Mouse (Mus musculus): Measurements from ENCODE around the gene Csad. TPM values are rescaled to one million over a fixed set of nuclear protein-coding genes. Genes with fewer than 3 reads are reported as not detected.
"Not testable (repeated sequence)": the region's sequence is repeated elsewhere in the genome, so short reads cannot be mapped to it uniquely, and the experiment has no call there.

The Csad gene
- polyA plus RNA-seq, 1 experiment: 0.97 TPM

DNA sequence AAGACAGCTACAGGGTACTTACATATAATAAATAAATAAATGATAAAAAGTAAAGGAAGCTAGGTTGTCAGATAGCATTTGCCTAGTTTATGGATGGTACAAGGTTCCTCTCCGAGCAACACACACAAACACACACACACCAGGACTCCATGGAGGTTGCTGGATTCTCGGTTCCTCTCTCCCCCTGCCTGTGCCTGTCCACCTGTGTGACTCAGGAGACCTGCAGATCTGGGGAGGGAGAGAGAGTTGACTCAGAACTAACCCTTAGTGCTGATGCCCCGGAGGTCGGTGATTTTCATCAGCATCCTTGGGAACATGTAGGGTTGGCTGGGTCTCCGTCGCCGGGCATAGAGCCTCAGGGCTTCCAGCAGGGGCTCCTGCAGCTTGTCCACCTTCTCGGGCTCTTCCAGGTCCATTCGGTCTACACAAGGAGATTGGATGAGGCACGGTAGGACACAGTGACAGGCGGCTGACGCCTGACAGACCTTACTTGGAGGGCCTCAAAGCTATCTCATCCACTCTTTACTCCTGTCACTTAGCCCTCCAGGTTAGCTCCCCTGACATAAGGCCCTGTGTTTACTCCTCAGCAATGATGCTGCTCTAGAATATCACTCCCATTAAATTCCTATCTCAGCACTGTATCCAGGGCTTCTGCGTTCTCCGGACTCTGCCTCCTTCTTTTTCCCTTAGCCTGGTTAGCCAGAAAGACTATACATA lies 34.2 kb upstream of the Csad start:
- peaks cover 40% of the 10 kb centered on the region for H3K27me3 ChIP-seq (ENCODE audit: control insufficient read depth)
- H3K4me3 ChIP-seq (replicated peaks): no peak overlapping the region
- peaks cover 17% of the 10 kb centered on the region for H3K4me1 ChIP-seq (ENCODE audit: control insufficient read depth)
- TF ChIP-seq TAL1 (IDR thresholded peaks at IDR 0.05; ENCODE audit: low read length) (no peak), GATA1 (IDR thresholded peaks at IDR 0.05; ENCODE audit: low read length) (no peak)
- no peaks in the 10 kb centered on the region for H3K9me3 ChIP-seq (ENCODE audit: control insufficient read depth, low read length)
- H3K36me3 ChIP-seq (ENCODE audit: control insufficient read depth): no peaks in the 10 kb centered on the region

DNA sequence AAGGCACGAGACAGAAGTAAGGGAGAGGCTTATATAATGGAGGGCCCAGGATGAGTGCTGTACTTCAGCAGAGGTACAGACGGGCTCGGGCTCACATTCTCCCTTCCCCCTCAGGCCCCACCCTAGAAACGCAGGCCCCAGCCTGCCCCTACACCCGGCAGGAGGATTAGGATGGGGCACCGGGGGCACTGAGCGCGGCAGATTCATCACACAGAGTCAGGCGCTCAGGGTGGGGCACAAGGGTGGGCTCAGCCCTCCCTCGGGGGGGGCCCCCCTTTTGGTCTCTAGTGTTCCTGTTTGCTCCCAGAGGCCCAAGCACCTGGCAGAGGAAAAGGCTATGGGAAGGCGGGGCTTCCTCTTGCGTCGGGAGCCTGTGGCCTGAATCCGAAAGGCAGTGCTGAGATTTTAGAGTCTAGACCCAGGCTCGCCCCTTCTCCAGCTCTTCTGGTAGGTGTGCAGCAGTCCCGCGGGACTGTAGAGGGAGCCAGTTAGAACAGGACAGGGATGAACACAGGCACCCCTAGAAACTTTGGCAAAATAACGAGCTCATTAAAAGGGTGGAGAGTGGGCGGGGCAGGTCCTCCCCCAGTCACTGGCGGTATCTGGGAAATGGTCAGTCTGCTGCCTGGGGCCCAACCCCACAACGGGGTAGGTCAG lies 31.0 kb upstream of the Csad start:
- H3K36me3 ChIP-seq (ENCODE audit: control insufficient read depth): no peaks in the 10 kb centered on the region
- TF ChIP-seq TAL1 (IDR thresholded peaks at IDR 0.05; ENCODE audit: low read length) (no peak), GATA1 (IDR thresholded peaks at IDR 0.05; ENCODE audit: low read length) (no peak)
- H3K9me3 ChIP-seq (ENCODE audit: control insufficient read depth, low read length): no peaks in the 10 kb centered on the region
- peaks cover 10% of the 10 kb centered on the region for H3K27me3 ChIP-seq (ENCODE audit: control insufficient read depth)
- peaks cover 43% of the 10 kb centered on the region for H3K4me1 ChIP-seq (ENCODE audit: control insufficient read depth)
- no peak overlapping the region for H3K4me3 ChIP-seq (replicated peaks)

DNA sequence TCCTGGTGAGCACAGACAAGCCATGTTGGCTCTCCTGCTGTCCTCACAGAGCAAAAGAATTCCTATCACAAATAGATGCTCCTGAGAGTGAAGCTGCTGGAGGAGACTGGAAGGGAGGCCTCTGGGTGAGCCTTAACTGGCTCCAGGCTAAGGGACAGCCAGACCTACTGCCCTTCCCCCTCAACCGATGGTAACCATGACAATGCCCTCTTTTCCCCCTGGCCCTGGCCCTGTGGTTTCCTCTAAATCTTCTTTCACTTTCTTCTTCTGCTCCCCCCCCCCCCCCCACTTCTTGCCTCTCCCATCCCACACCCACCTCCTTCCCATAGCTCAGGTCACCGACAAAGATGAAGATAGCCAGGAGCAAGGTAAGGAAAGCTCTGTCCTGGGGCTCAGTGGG lies 29.4 kb upstream of the Csad start:
- TF ChIP-seq TAL1 (IDR thresholded peaks at IDR 0.05; ENCODE audit: low read length): no peak
- no peak for TF ChIP-seq GATA1 (IDR thresholded peaks at IDR 0.05; ENCODE audit: low read length)
- H3K4me1 ChIP-seq (ENCODE audit: control insufficient read depth): peaks cover 44% of the 10 kb centered on the region
- no peaks in the 10 kb centered on the region; the same call in 1 of the 2 replicates for H3K27me3 ChIP-seq (ENCODE audit: control insufficient read depth)
- H3K36me3 ChIP-seq (ENCODE audit: control insufficient read depth): no peaks in the 10 kb centered on the region
- no peaks in the 10 kb centered on the region for H3K9me3 ChIP-seq (ENCODE audit: control insufficient read depth, low read length)
- no peak overlapping the region for H3K4me3 ChIP-seq (replicated peaks)

DNA sequence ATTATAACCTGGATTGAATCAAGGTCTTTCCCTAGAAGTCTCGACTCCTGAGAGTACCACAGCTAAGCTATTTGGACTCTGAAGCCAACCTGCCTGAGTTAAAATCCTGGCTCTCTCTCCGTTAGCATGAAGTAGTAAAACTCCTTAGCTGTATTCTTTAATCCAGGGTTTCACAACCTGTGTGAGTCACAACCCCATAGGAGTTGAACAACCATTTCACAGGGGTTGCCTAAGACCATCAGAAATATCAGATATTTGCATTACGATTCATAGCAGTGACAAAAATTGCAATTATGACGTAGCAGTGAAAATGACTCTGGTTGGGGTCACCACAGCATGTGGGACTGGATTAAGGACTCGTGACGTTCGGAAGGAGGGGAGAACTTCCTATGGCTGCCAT lies 28.2 kb upstream of the Csad start:
- Histone ChIP-seq H3K4me3 (replicated peaks) (no peak overlapping the region), H3K27me3 (ENCODE audit: control insufficient read depth) (no peaks in the 10 kb centered on the region; the same call in 1 of the 2 replicates), H3K9me3 (ENCODE audit: control insufficient read depth, low read length) (no peaks in the 10 kb centered on the region), H3K4me1 (ENCODE audit: control insufficient read depth) (peaks cover 44% of the 10 kb centered on the region), H3K36me3 (ENCODE audit: control insufficient read depth) (no peaks in the 10 kb centered on the region)
- no peak for TF ChIP-seq GATA1 (IDR thresholded peaks at IDR 0.05; ENCODE audit: low read length)
- no peak for TF ChIP-seq TAL1 (IDR thresholded peaks at IDR 0.05; ENCODE audit: low read length)

DNA sequence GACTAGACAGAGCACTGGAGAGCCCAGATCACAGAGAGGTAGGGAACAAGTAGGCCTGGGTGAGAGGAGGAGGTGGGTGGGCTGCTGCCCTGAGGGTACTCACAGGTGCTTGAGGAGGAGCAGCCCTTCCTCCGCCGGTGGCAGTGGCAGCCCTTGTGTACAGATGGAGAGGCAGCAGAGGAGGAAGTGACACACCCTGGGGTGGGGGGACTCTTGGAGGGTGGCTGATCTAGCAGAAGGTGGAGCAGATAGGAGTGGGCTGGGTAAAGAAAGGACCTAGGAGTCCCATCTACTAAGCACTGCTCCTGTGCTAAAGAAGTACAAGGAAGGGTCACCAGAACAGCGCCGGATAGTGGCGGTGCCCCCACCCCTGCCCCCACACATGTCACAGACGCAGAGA lies 27.2 kb upstream of the Csad start, which contains the start of gene Itgb7:
Gene Itgb7, minus strand, starts transcription at position 197 of the 400 bp plus-strand sequence.
- Histone ChIP-seq H3K9me3 (ENCODE audit: control insufficient read depth, low read length) (no peaks in the 10 kb centered on the region), H3K4me3 (replicated peaks) (peak within 1 kb of the TSS; percentile 58), H3K36me3 (ENCODE audit: control insufficient read depth) (no peaks in the 10 kb centered on the region), H3K27me3 (ENCODE audit: control insufficient read depth) (no peaks in the 10 kb centered on the region; the same call in 1 of the 2 replicates), H3K4me1 (ENCODE audit: control insufficient read depth) (peaks cover 51% of the 10 kb centered on the region)
- no peak for TF ChIP-seq GATA1 (IDR thresholded peaks at IDR 0.05; ENCODE audit: low read length)
- no peak for TF ChIP-seq TAL1 (IDR thresholded peaks at IDR 0.05; ENCODE audit: low read length)

DNA sequence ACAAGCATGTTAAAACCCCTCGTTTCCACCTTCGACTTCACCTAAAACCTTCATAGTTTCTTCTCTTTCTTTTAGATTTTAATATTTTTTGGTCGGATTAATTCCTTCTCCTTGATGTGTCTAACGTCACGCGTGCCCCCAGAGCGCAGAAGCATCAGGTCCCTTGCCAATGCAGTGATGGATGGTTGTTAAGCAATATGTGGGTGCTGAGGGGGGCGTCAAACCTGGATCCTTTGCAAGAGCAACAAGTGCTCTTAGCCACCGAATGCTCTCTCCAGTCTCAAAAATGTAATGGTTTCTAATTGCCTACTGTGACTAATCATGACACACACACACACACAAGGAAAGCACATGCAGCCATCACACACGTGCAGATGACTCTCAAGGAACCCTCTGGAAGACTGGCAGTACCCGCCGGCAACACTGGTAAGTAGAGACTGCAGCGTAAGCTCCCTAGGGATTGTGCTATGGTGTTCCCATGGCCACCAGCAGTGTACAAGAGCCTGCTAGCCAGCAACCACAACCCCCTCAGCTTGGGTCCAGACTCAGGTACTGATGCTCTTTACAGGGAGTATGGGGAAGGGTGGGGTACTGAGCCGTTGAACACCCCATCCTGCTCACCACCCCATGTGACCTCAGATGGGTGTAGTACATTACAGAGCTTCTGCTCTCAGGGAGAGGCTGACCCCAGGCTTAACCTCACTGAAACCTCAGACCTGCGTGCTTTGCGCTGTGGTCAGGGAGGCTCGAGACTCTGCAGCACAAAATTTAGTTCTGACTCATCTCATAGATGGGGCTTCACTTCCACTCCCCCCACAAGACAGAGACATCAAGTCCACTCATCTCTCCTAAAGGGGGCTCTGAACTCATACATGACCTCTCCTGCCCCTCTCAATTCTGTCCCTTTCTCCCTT lies 26.1 kb upstream of the Csad start:
- Histone ChIP-seq H3K36me3 (ENCODE audit: control insufficient read depth) (no peaks in the 10 kb centered on the region), H3K9me3 (ENCODE audit: control insufficient read depth, low read length) (0 out of 2 replicates have a peak, but pooled peaks cover 3% of the 10 kb centered on the region), H3K4me1 (ENCODE audit: control insufficient read depth) (peaks cover 55% of the 10 kb centered on the region), H3K4me3 (replicated peaks) (peak overlapping the region; percentile 58), H3K27me3 (ENCODE audit: control insufficient read depth) (no peaks in the 10 kb centered on the region; the same call in 1 of the 2 replicates)
- TF ChIP-seq TAL1 (IDR thresholded peaks at IDR 0.05; ENCODE audit: low read length): no peak
- TF ChIP-seq GATA1 (IDR thresholded peaks at IDR 0.05; ENCODE audit: low read length): no peak

DNA sequence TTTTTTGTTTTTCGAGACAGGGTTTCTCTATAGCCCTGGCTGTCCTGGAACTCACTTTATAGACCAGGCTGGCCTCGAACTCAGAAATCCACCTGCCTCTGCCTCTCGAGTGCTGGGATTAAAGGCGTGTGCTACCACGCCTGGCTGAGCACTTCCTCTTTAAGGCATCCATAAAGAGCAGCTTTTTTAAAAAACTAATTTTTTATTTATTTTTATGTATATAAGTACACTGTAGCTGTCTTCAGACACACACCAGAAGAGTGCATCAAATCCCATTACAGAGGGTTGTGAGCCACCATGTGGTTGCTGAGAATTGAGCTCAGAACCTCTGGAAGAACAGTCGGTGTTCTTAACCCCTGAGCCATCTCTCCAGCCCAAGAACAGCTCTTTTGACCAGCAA lies 21.1 kb upstream of the Csad start:
- not testable (repeated sequence) for H3K9me3 ChIP-seq (ENCODE audit: control insufficient read depth, low read length); H3K4me3 ChIP-seq (replicated peaks); H3K36me3 ChIP-seq (ENCODE audit: control insufficient read depth)
- Histone ChIP-seq H3K4me1 (ENCODE audit: control insufficient read depth) (peaks cover 31% of the 10 kb centered on the region), H3K27me3 (ENCODE audit: control insufficient read depth) (peaks cover 34% of the 10 kb centered on the region)

DNA sequence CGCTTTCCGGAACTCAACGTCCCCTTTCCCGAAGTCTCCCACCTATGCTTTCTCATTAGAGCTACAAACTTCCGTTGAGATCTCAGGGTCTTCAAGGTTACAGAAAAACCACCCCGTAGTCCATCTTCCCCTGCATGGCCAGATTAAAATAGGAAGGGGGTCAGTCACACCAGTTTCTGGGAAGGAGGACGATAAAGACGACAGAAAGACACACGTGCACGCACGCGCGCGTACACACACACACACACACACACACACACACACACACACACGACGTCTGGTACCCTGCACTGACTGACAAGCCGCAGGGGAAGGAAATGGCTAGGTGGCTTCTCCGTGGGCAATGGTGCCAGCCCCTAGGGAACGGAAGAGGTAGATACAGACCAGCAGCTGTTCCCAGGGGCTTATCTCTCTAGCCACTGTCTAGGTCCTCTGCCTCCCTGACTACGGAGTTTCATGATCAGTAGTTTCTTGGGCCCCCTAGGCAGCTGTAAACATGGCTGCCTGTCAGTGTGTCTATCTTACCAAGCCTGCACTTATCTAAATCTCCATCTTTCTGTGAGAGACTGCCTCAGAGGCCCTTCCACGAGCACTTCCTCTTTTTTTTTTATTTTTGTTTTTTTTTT lies 20.6 kb upstream of the Csad start:
- peaks cover 34% of the 10 kb centered on the region for H3K27me3 ChIP-seq (ENCODE audit: control insufficient read depth)
- TF ChIP-seq GATA1 (IDR thresholded peaks at IDR 0.05; ENCODE audit: low read length) (no peak), TAL1 (IDR thresholded peaks at IDR 0.05; ENCODE audit: low read length) (no peak)
- no peaks in the 10 kb centered on the region for H3K36me3 ChIP-seq (ENCODE audit: control insufficient read depth)
- H3K4me3 ChIP-seq (replicated peaks): peak overlapping the region; percentile 56
- H3K9me3 ChIP-seq (ENCODE audit: control insufficient read depth, low read length): 0 out of 2 replicates have a peak, but pooled peaks cover 3% of the 10 kb centered on the region
- H3K4me1 ChIP-seq (ENCODE audit: control insufficient read depth): peaks cover 29% of the 10 kb centered on the region
